Mouse (Mus musculus): ENCODE data around the gene Numb.

Gene Numb

GRCm38 (mm10) chr12:83764519-83764918 is 157.2 kb downstream of the Numb start:
- Histone ChIP-seq H3K36me3 (ENCODE audit: insufficient read depth, low read length) (no peaks in the 10 kb centered on the region), H3K4me3 (replicated peaks; ENCODE audit: low read length) (peak overlapping the region; percentile 73; the same call in 1 of the 2 replicates), H3K27me3 (ENCODE audit: insufficient read depth, low read length) (peaks cover 53% of the 10 kb centered on the region), H3K9me3 (ENCODE audit: low read length) (no peaks in the 10 kb centered on the region), H3K4me1 (replicated peaks; ENCODE audit: low read depth, low read length) (peaks cover 40% of the 10 kb centered on the region)
- TF ChIP-seq NANOG (IDR thresholded peaks at IDR 0.05; ENCODE audit: borderline replicate concordance, low read length) (no peak), POU5F1 (IDR thresholded peaks at IDR 0.05; ENCODE audit: borderline replicate concordance, low read length) (no peak), CTCF (conservative IDR thresholded peaks at IDR 0.05; ENCODE audit: low read length) (no peak)

GRCm38 (mm10) chr12:83764044-83764365 is 157.7 kb downstream of the Numb start:
- Histone ChIP-seq H3K36me3 (ENCODE audit: insufficient read depth, low read length) (no peaks in the 10 kb centered on the region), H3K4me1 (replicated peaks; ENCODE audit: low read depth, low read length) (peaks cover 41% of the 10 kb centered on the region), H3K4me3 (replicated peaks; ENCODE audit: low read length) (peak overlapping the region; percentile 73), H3K27me3 (ENCODE audit: insufficient read depth, low read length) (peaks cover 53% of the 10 kb centered on the region), H3K9me3 (ENCODE audit: low read length) (no peaks in the 10 kb centered on the region)
- TF ChIP-seq NANOG (IDR thresholded peaks at IDR 0.05; ENCODE audit: borderline replicate concordance, low read length) (no peak), POU5F1 (IDR thresholded peaks at IDR 0.05; ENCODE audit: borderline replicate concordance, low read length) (no peak), CTCF (conservative IDR thresholded peaks at IDR 0.05; ENCODE audit: low read length) (no peak)

- Histone ChIP-seq H3K4me1 (replicated peaks; ENCODE audit: low read depth, low read length) (peaks cover 44% of the 10 kb centered on the region), H3K4me3 (replicated peaks; ENCODE audit: low read length) (peak within 1 kb of the TSS; percentile 73), H3K27me3 (ENCODE audit: insufficient read depth, low read length) (peaks cover 53% of the 10 kb centered on the region), H3K36me3 (ENCODE audit: insufficient read depth, low read length) (no peaks in the 10 kb centered on the region), H3K9me3 (ENCODE audit: low read length) (no peaks in the 10 kb centered on the region)
- no peak for TF ChIP-seq CTCF (conservative IDR thresholded peaks at IDR 0.05; ENCODE audit: low read length)
- no peak for TF ChIP-seq POU5F1 (IDR thresholded peaks at IDR 0.05; ENCODE audit: borderline replicate concordance, low read length)
- no peak for TF ChIP-seq NANOG (IDR thresholded peaks at IDR 0.05; ENCODE audit: borderline replicate concordance, low read length)
Observed at GRCm38 (mm10) chr12:83763311-83764043, 158.3 kb downstream of the Numb start, which contains the start of gene Papln. Gene Papln (plus strand): TSS chr12:83763634.

- Histone ChIP-seq H3K27me3 (ENCODE audit: insufficient read depth, low read length) (peaks cover 48% of the 10 kb centered on the region), H3K9me3 (ENCODE audit: low read length) (no peaks in the 10 kb centered on the region), H3K4me3 (replicated peaks; ENCODE audit: low read length) (no peak overlapping the region), H3K36me3 (ENCODE audit: insufficient read depth, low read length) (no peaks in the 10 kb centered on the region), H3K4me1 (replicated peaks; ENCODE audit: low read depth, low read length) (peaks cover 43% of the 10 kb centered on the region)
- TF ChIP-seq POU5F1 (IDR thresholded peaks at IDR 0.05; ENCODE audit: borderline replicate concordance, low read length): no peak
- TF ChIP-seq NANOG (IDR thresholded peaks at IDR 0.05; ENCODE audit: borderline replicate concordance, low read length): no peak
- TF ChIP-seq CTCF (conservative IDR thresholded peaks at IDR 0.05; ENCODE audit: low read length): no peak
Observed at GRCm38 (mm10) chr12:83762706-83763105, 159.0 kb downstream of the Numb start.

- H3K36me3 ChIP-seq (ENCODE audit: insufficient read depth, low read length): no peaks in the 10 kb centered on the region
- no peak for TF ChIP-seq CTCF (conservative IDR thresholded peaks at IDR 0.05; ENCODE audit: low read length)
- TF ChIP-seq POU5F1 (IDR thresholded peaks at IDR 0.05; ENCODE audit: borderline replicate concordance, low read length): no peak
- no peak for TF ChIP-seq NANOG (IDR thresholded peaks at IDR 0.05; ENCODE audit: borderline replicate concordance, low read length)
Observed at GRCm38 (mm10) chr12:83760201-83760600, 161.5 kb downstream of the Numb start.

GRCm38 (mm10) chr12:83758735-83759134 is 163.0 kb downstream of the Numb start:
- peaks cover 16% of the 10 kb centered on the region for H3K27me3 ChIP-seq (ENCODE audit: insufficient read depth, low read length)
- H3K36me3 ChIP-seq (ENCODE audit: insufficient read depth, low read length): no peaks in the 10 kb centered on the region
- peak overlapping the region; percentile 39; the same call in 1 of the 2 replicates for H3K4me3 ChIP-seq (replicated peaks; ENCODE audit: low read length)
- H3K4me1 ChIP-seq (replicated peaks; ENCODE audit: low read depth, low read length): peaks cover 27% of the 10 kb centered on the region
- no peaks in the 10 kb centered on the region for H3K9me3 ChIP-seq (ENCODE audit: low read length)
- TF ChIP-seq NANOG (IDR thresholded peaks at IDR 0.05; ENCODE audit: borderline replicate concordance, low read length) (no peak), CTCF (conservative IDR thresholded peaks at IDR 0.05; ENCODE audit: low read length) (no peak), POU5F1 (IDR thresholded peaks at IDR 0.05; ENCODE audit: borderline replicate concordance, low read length) (no peak)

More at GRCm38 (mm10) chr12:83760201-83760600, 161.5 kb downstream of the Numb start:
- Histone ChIP-seq H3K4me3 (replicated peaks; ENCODE audit: low read length) (no peak overlapping the region), H3K4me1 (replicated peaks; ENCODE audit: low read depth, low read length) (peaks cover 40% of the 10 kb centered on the region), H3K27me3 (ENCODE audit: insufficient read depth, low read length) (peaks cover 29% of the 10 kb centered on the region), H3K9me3 (ENCODE audit: low read length) (no peaks in the 10 kb centered on the region)

- Histone ChIP-seq H3K36me3 (ENCODE audit: insufficient read depth, low read length) (no peaks in the 10 kb centered on the region), H3K4me3 (replicated peaks; ENCODE audit: low read length) (no peak overlapping the region), H3K4me1 (replicated peaks; ENCODE audit: low read depth, low read length) (peaks cover 18% of the 10 kb centered on the region), H3K27me3 (ENCODE audit: insufficient read depth, low read length) (no peaks in the 10 kb centered on the region), H3K9me3 (ENCODE audit: low read length) (no peaks in the 10 kb centered on the region)
- TF ChIP-seq NANOG (IDR thresholded peaks at IDR 0.05; ENCODE audit: borderline replicate concordance, low read length) (no peak), POU5F1 (IDR thresholded peaks at IDR 0.05; ENCODE audit: borderline replicate concordance, low read length) (no peak), CTCF (conservative IDR thresholded peaks at IDR 0.05; ENCODE audit: low read length) (no peak)
Observed at GRCm38 (mm10) chr12:83752495-83752894, 169.2 kb downstream of the Numb start.

GRCm38 (mm10) chr12:83749186-83749585 is 172.5 kb downstream of the Numb start:
- Histone ChIP-seq H3K36me3 (ENCODE audit: insufficient read depth, low read length) (no peaks in the 10 kb centered on the region), H3K4me3 (replicated peaks; ENCODE audit: low read length) (no peak overlapping the region), H3K4me1 (replicated peaks; ENCODE audit: low read depth, low read length) (peaks cover 18% of the 10 kb centered on the region), H3K27me3 (ENCODE audit: insufficient read depth, low read length) (no peaks in the 10 kb centered on the region), H3K9me3 (ENCODE audit: low read length) (no peaks in the 10 kb centered on the region)
- TF ChIP-seq POU5F1 (IDR thresholded peaks at IDR 0.05; ENCODE audit: borderline replicate concordance, low read length) (no peak), CTCF (conservative IDR thresholded peaks at IDR 0.05; ENCODE audit: low read length) (no peak), NANOG (IDR thresholded peaks at IDR 0.05; ENCODE audit: borderline replicate concordance, low read length) (no peak)

All from E14TG2a.4 (cell line).